Mouse (Mus musculus) C2C12 (cell line): ENCODE results near the gene Lrcol1. TPM values are rescaled to one million over a fixed set of nuclear protein-coding genes. Genes with fewer than 3 reads are reported as not detected.
A peak's percentile ranks its signal among the peaks of the same experiment; 100 is the strongest.

Experiments used
- H3K27me3 ChIP-seq: one replicate; pipeline ENCODE4 v1.6.1; 2011; ENCODE audit not compliant: control insufficient read depth, insufficient read depth, insufficient read length
- H3K36me3 ChIP-seq: one replicate; pipeline ENCODE4 v1.6.1; 2011; ENCODE audit not compliant: control insufficient read depth, insufficient read depth
- H3K4me3 ChIP-seq: one replicate; pipeline ENCODE4 v1.5.1; 2011; ENCODE audit warnings: mild to moderate bottlenecking, control low read depth; ENCODE audit not compliant: poor library complexity, insufficient read depth, severe bottlenecking
- H3K79me2 ChIP-seq: one replicate; pipeline ENCODE4 v1.6.1; 2011; ENCODE audit not compliant: control insufficient read depth, insufficient read depth
- H3K79me3 ChIP-seq: one replicate; pipeline ENCODE4 v1.6.1; 2011; ENCODE audit warnings: low read depth, control low read depth
- H3ac ChIP-seq: one replicate; pipeline ENCODE3; 2011; ENCODE audit warnings: low read depth; ENCODE audit not compliant: control insufficient read depth, insufficient read length
- CEBPB ChIP-seq: IDR thresholded peaks from one replicate; pipeline ENCODE4 v1.6.1; 2011; ENCODE audit warnings: low read depth, mild to moderate bottlenecking, control low read depth, moderate library complexity
- CTCF ChIP-seq: IDR thresholded peaks from one replicate; pipeline ENCODE4 v1.5.1; 2011; ENCODE audit not compliant: control insufficient read depth, insufficient read depth, insufficient read length
- FOSL1 ChIP-seq: IDR thresholded peaks from one replicate; pipeline ENCODE4 v1.8.0; 2011; ENCODE audit warnings: mild to moderate bottlenecking, low read length; ENCODE audit not compliant: poor library complexity, insufficient read depth, severe bottlenecking
- MAX ChIP-seq: IDR thresholded peaks from one replicate; pipeline ENCODE4 v1.6.1; 2011; ENCODE audit warnings: mild to moderate bottlenecking, control low read depth
- MYOD1 ChIP-seq: IDR thresholded peaks from one replicate; pipeline ENCODE4 v1.6.1; 2011; ENCODE audit warnings: low read depth; ENCODE audit not compliant: control insufficient read depth, insufficient read length
- MYOG ChIP-seq: IDR thresholded peaks from one replicate; pipeline ENCODE4 v1.6.1; 2011; ENCODE audit not compliant: control insufficient read depth, insufficient read length; ENCODE audit errors: extremely low read depth
- USF1 ChIP-seq: IDR thresholded peaks from one replicate; pipeline ENCODE4 v1.6.1; 2011; ENCODE audit warnings: low read depth, mild to moderate bottlenecking, control low read depth, moderate library complexity
- polyA plus RNA-seq: library from polyadenylated mRNA; unstranded; fragments of >200 nt; fragmentation: generic; extraction: Trizol; gene quantifications from one replicate; pipeline ENCODE4 v1.2.1, GENCODE M21; 2012; ENCODE audit warnings: missing spikeins

Gene Lrcol1
- polyA plus RNA-seq, 1 experiment = not detected

DNA sequence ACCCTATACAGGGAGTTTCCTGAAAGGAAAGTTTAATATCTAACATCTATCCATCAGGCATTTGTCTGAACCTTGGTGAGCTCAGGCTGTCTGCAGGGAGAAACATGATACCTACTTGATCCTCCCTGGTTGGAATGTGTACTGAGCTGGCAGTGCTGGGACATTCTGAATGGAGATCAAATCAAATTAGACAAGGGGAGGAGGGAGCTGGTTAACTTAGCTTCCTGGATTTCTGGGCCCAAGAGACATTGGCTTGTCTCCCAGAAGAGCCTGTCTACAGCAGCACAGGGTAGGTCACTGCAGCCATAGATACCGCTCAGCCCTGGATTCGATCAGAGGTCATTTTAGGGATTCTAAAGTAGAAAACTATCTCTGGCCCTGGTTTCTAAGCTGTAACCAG is 5.7 kb upstream of the Lrcol1 start:
- Histone ChIP-seq H3ac (no peak overlapping the region), H3K79me2 (no peaks in the 10 kb centered on the region), H3K4me3 (no peak overlapping the region), H3K27me3 (no peaks in the 10 kb centered on the region), H3K36me3 (peaks cover 56% of the 10 kb centered on the region), H3K79me3 (no peaks in the 10 kb centered on the region)
- TF ChIP-seq MYOG = no peak
- TF ChIP-seq CEBPB = no peak
- no peak for TF ChIP-seq FOSL1
- TF ChIP-seq USF1 = no peak
- no peak for TF ChIP-seq MAX
- TF ChIP-seq MYOD1 = no peak
- TF ChIP-seq CTCF = no peak

DNA sequence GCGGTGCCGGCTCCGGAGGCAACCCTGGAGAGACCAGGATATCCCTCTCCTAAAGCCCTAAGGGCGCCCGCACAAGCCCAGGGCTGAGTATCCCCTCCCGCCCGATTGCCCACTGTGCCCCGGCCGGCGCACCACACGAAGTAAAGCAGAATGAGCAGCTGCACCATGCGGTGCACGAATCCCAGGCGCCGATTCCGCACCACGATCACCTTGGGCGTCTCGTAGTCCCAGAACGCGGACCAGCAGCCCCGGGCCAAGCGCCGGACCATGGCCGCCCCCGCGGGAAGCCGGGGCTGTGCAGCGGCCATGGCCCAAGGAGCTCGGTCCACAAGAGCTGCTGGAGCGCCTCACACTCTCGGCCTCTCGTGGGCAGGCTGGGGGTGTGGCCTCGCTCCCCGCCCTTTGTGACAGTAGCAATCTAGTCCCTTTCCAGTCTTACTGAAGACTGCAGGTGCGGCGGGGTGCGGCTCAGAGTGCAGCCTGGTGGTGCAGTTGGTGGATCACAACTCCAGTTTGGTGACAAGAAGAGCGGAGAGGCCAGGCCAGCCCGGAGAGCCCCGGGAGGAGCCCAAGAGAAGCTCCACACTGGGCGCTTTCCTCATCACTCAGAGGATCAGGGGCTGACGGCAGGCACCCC is 1.8 kb upstream of the Lrcol1 start, which contains the start of gene P2rx2:
TSS of gene P2rx2 (minus strand) at position 565 of the 637 bp plus-strand sequence.
- no peak within 1 kb of the TSS for H3ac ChIP-seq
- H3K79me3 ChIP-seq = no peaks in the 10 kb centered on the region
- H3K36me3 ChIP-seq = peaks cover 19% of the 10 kb centered on the region
- H3K4me3 ChIP-seq = no peak within 1 kb of the TSS
- no peaks in the 10 kb centered on the region for H3K27me3 ChIP-seq
- TF ChIP-seq MYOD1 (no peak), CEBPB (no peak), FOSL1 (no peak), MYOG (no peak), MAX (no peak), USF1 (no peak)
- H3K79me2 ChIP-seq = no peaks in the 10 kb centered on the region

DNA sequence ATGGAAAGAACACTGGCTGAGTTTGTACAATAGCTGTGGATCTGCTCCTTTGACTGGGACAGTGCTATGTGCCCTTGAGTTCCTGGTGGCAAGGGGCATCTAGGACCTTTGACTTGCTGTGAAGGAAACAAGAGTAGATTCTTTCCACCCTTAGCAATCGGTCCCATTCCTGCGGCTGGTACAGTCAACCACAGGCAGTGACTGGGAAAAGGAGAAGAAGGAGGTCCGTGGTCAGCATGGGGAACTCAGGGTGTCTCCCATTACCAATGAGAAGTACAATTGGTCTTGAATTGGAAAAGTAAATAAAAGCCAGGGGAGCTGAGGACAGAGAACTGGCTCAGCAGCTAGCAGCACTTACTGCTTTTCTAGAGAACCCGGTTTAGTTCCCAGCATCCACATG is 1.0 kb downstream of the Lrcol1 start:
- Histone ChIP-seq H3K36me3 (no peaks in the 10 kb centered on the region), H3K27me3 (no peaks in the 10 kb centered on the region), H3K4me3 (no peak overlapping the region), H3ac (no peak overlapping the region), H3K79me2 (no peaks in the 10 kb centered on the region), H3K79me3 (no peaks in the 10 kb centered on the region)
- no peak for TF ChIP-seq USF1
- TF ChIP-seq FOSL1 = no peak
- no peak for TF ChIP-seq CTCF

DNA sequence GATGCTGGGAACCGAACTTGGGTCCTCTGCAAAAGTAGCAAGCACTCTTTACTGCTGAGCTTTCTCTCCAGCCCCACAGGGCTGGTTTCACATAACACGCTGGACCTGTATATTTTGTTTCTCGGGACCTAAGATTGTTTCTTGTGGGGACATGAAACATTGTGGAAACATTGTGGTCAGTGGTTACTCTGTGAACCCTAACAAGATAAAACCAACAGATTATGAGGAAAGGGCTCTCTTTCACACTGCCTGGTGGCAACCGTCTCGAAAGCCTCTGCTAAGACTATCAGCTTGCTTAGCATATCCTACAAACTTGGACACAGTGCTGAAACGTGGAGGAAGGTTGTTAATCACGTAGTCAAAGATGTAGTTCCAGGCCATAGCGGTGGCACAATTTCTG is 2.5 kb downstream of the Lrcol1 start:
- H3K79me2 ChIP-seq = no peaks in the 10 kb centered on the region
- no peak overlapping the region for H3K4me3 ChIP-seq
- no peaks in the 10 kb centered on the region for H3K27me3 ChIP-seq
- H3K36me3 ChIP-seq = no peaks in the 10 kb centered on the region
- TF ChIP-seq USF1 = no peak
- no peak for TF ChIP-seq FOSL1
- no peak overlapping the region for H3ac ChIP-seq
- H3K79me3 ChIP-seq = no peaks in the 10 kb centered on the region

DNA sequence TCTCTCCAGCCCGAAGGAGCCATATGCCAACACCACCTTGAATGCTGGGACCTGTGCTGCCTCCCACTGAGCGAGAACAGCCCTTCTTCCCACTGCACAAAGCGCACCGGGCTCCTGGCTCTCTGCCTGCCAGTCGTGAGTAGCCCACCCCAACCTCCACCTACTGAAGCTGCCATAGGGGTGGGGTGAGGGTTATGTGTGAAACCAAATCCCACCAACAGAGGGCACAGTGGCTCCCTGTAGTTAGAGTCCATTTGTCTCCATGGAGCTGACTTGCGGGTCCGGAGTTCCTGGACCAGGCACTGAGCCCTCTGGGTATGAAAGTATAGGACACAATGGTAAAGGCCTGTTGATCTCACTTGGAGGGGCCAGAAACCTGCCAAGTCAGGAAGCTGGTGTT is 10.2 kb downstream of the Lrcol1 start:
- no peaks in the 10 kb centered on the region for H3K27me3 ChIP-seq
- no peaks in the 10 kb centered on the region for H3K79me3 ChIP-seq
- no peak overlapping the region for H3K4me3 ChIP-seq
- H3K79me2 ChIP-seq = no peaks in the 10 kb centered on the region
- H3K36me3 ChIP-seq = no peaks in the 10 kb centered on the region
- TF ChIP-seq MAX (no peak), CTCF (peak; percentile 25)
- no peak overlapping the region for H3ac ChIP-seq

DNA sequence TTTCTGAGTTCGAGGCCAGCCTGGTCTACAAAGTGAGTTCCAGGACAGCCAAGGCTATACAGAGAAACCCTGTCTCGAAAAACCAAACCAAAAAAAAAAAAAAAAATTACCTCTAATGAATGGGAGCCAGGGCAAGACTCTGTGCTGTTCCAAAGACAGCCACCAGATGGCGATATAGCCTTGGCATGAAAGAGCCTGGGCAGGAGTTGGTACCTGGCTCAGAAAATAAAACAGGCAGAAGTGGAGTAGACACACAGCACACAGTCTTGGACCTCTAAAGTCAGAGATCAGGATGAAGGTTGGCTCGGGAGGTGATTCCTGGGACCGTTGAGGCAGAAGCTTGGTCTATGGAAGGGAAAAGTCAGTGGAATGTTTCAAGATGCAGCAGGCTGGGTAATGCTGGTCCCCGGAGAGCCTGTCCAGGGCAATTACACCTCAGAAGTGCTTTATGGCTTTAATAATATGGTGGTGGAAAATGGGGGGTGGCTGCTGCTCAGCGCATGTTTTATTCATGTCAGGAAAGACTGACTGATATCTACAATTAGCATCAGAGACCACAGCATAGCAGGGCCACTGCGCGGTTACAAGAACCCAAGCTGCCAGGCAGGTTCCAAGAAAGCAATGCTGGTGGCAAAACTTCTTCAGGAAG is 13.1 kb downstream of the Lrcol1 start:
- TF ChIP-seq MYOG (no peak), FOSL1 (no peak), CTCF (peak; percentile 48), MYOD1 (no peak), USF1 (no peak), CEBPB (no peak), MAX (no peak)
- Histone ChIP-seq H3K4me3 (no peak overlapping the region), H3K79me3 (no peaks in the 10 kb centered on the region), H3K79me2 (no peaks in the 10 kb centered on the region), H3ac (no peak overlapping the region), H3K27me3 (no peaks in the 10 kb centered on the region), H3K36me3 (no peaks in the 10 kb centered on the region)
